Mouse (Mus musculus): Measurements from ENCODE around the gene Foxa2.

The Foxa2 gene

GRCm38 (mm10) chr2:148039351-148040235 is 7.2 kb downstream of the Foxa2 start:
- no peak for DNase-seq (ENCODE audit: low spot score)

- DNase-seq (ENCODE audit: low spot score), result no peak
Measured at GRCm38 (mm10) chr2:148038366-148039310, 8.1 kb downstream of the Foxa2 start.

- no peak for DNase-seq (ENCODE audit: low spot score)
Measured at GRCm38 (mm10) chr2:148036611-148037160, 10.1 kb downstream of the Foxa2 start.

- DNase-seq (ENCODE audit: low spot score), result no peak
Measured at GRCm38 (mm10) chr2:148030991-148031675, 15.6 kb downstream of the Foxa2 start.

- DNase-seq (ENCODE audit: low spot score), result no peak
Measured at GRCm38 (mm10) chr2:148030613-148030935, 16.2 kb downstream of the Foxa2 start.

- no peak for DNase-seq (ENCODE audit: low spot score)
Measured at GRCm38 (mm10) chr2:148029751-148030612, 16.8 kb downstream of the Foxa2 start.

- no peak for DNase-seq (ENCODE audit: low spot score)
Measured at GRCm38 (mm10) chr2:148029050-148029608, 17.6 kb downstream of the Foxa2 start.

- DNase-seq (ENCODE audit: low spot score), result no peak
Measured at GRCm38 (mm10) chr2:148026366-148026765, 20.4 kb downstream of the Foxa2 start.

GRCm38 (mm10) chr2:148025481-148025880 is 21.3 kb downstream of the Foxa2 start:
- DNase-seq (ENCODE audit: low spot score), result no peak

- DNase-seq (ENCODE audit: low spot score), result no peak
Measured at GRCm38 (mm10) chr2:148024268-148024935, 22.4 kb downstream of the Foxa2 start.

- DNase-seq (ENCODE audit: low spot score), result no peak
Measured at GRCm38 (mm10) chr2:148023340-148023806, 23.4 kb downstream of the Foxa2 start.

- DNase-seq (ENCODE audit: low spot score), result no peak
Measured at GRCm38 (mm10) chr2:148021919-148022570, 24.7 kb downstream of the Foxa2 start.

GRCm38 (mm10) chr2:148021016-148021415 is 25.8 kb downstream of the Foxa2 start:
- no peak for DNase-seq (ENCODE audit: low spot score)

- no peak for DNase-seq (ENCODE audit: low spot score)
Measured at GRCm38 (mm10) chr2:148020125-148020524, 26.6 kb downstream of the Foxa2 start.

GRCm38 (mm10) chr2:148017782-148018690 is 28.7 kb downstream of the Foxa2 start:
- no peak for DNase-seq (ENCODE audit: low spot score)

GRCm38 (mm10) chr2:148013382-148013781 is 33.4 kb downstream of the Foxa2 start:
- DNase-seq (ENCODE audit: low spot score), result no peak

GRCm38 (mm10) chr2:148009049-148009448 is 37.7 kb downstream of the Foxa2 start:
- no peak for DNase-seq (ENCODE audit: low spot score)

Data from ovary, postnatal 14 days (tissue).